Comparison of ENCODE assay signal across 10 mouse cellular contexts in genomic region chr2:33640171-33640721, GRCm38 (mm10). TPM values are rescaled to one million over a fixed set of nuclear protein-coding genes. Genes with fewer than 3 reads are reported as not detected.
DNase-seq lines count a peak whose midpoint lies in the region; ATAC-seq and TF ChIP-seq lines count a peak whose summit lies in the region.
"Had no signal": no experiment of that assay in that cellular context is flagged by ENCODE, and none has a peak within 500 bp of the region (broad histone marks: within the 10 kb centered on the region; RNA-seq: fewer than 3 reads in every experiment).

Lmx1b (minus strand) TSS chr2:33640511.

- no peaks in the 10 kb centered on the region for H3K9me3 ChIP-seq in heart, embryonic 11.5 days (replicated peaks; ENCODE audit: control insufficient read depth, low read length)
- no peaks in the 10 kb centered on the region for H3K9me3 ChIP-seq in ES-Bruce4 (replicated peaks; ENCODE audit: control insufficient read depth, insufficient read depth, low read length, poor library complexity, severe bottlenecking)
- H3K9me3 ChIP-seq in forebrain, embryonic 15.5 days: no peaks in the 10 kb centered on the region
- H3K9me3 ChIP-seq in liver, embryonic 13.5 days (replicated peaks): no peaks in the 10 kb centered on the region

- intact Hi-C loops in heart, postnatal 36 days (cut with DNase I): no loop called here

- H3K9ac ChIP-seq in heart, embryonic 11.5 days (ENCODE audit: low read depth, low read length): no peak within 1 kb of the TSS
- H3K9ac ChIP-seq in ES-Bruce4 (ENCODE audit: low read depth, poor library complexity, severe bottlenecking): peak within 1 kb of the TSS; percentile 59
- no peak within 1 kb of the TSS for H3K9ac ChIP-seq in forebrain, embryonic 15.5 days (replicated peaks)
- no peak within 1 kb of the TSS for H3K9ac ChIP-seq in liver, embryonic 13.5 days

- no peak for TF ChIP-seq EP300 in ES-Bruce4 (IDR thresholded peaks at IDR 0.05; ENCODE audit: insufficient read depth, low read depth, low read length)

- TF ChIP-seq POLR2A in ES-Bruce4 (IDR thresholded peaks at IDR 0.05; ENCODE audit: insufficient read depth, low read length): no peak

- H3K4me2 ChIP-seq in heart, embryonic 11.5 days: peak within 1 kb of the TSS; percentile 71
- peak within 1 kb of the TSS; percentile 43 for H3K4me2 ChIP-seq in forebrain, embryonic 15.5 days (replicated peaks)
- H3K4me2 ChIP-seq in liver, embryonic 13.5 days: peak within 1 kb of the TSS; percentile 56

- H3K27ac ChIP-seq in heart, embryonic 11.5 days (ENCODE audit: low read depth, low read length): no peak within 1 kb of the TSS
- no peak within 1 kb of the TSS for H3K27ac ChIP-seq in ES-Bruce4 (ENCODE audit: insufficient read depth, low read length)
- no peak within 1 kb of the TSS for H3K27ac ChIP-seq in forebrain, embryonic 15.5 days (replicated peaks)
- H3K27ac ChIP-seq in liver, embryonic 13.5 days: no peak within 1 kb of the TSS

- 2% methylated on average over 42 of the region's 53 CpGs for WGBS in heart, embryonic 11.5 days (ENCODE audit: insufficient replicate concordance)
- WGBS in forebrain, embryonic 15.5 days: 1% methylated on average over 49 of the region's 53 CpGs
- 3% methylated on average over 50 of the region's 53 CpGs for WGBS in liver, embryonic 13.5 days (ENCODE audit: insufficient replicate concordance)

- peak within 1 kb of the TSS; percentile 46 for H3K4me3 ChIP-seq in heart, embryonic 11.5 days (ENCODE audit: low read depth, low read length)
- H3K4me3 ChIP-seq in ES-Bruce4 (ENCODE audit: low read depth, low read length): peak within 1 kb of the TSS; percentile 59
- H3K4me3 ChIP-seq in forebrain, embryonic 15.5 days: peak within 1 kb of the TSS; percentile 31
- peak within 1 kb of the TSS; percentile 45 for H3K4me3 ChIP-seq in liver, embryonic 13.5 days (replicated peaks)

- peaks cover 92% of the 10 kb centered on the region for H3K27me3 ChIP-seq in heart, embryonic 11.5 days (ENCODE audit: control insufficient read depth, insufficient read depth, low read length)
- peaks cover 47% of the 10 kb centered on the region for H3K27me3 ChIP-seq in ES-Bruce4 (ENCODE audit: control insufficient read depth, insufficient read depth, low read length, poor library complexity, severe bottlenecking)
- H3K27me3 ChIP-seq in forebrain, embryonic 15.5 days: peaks cover 92% of the 10 kb centered on the region
- peaks cover 100% of the 10 kb centered on the region for H3K27me3 ChIP-seq in liver, embryonic 13.5 days

- ATAC-seq in heart, embryonic 11.5 days (replicated peaks; ENCODE audit: insufficient number of reproducible peaks, low FRiP score, low TSS enrichment): no peak
- ATAC-seq in forebrain, embryonic 15.5 days (replicated peaks): no peak
- no peak for ATAC-seq in liver, embryonic 13.5 days (ENCODE audit: low read depth)
- no peak for ATAC-seq in CD4-positive, CD25-positive, alpha-beta regulatory T cell, adult 4 months

- no peak for DNase-seq in heart, postnatal 36 days
- DNase-seq in liver, embryonic 13.5 days: no peak
- no peak for DNase-seq in right cerebral cortex, postnatal 25 days
- DNase-seq in cerebellum, adult 9-11 months: no peak

- H3K4me1 ChIP-seq in heart, embryonic 11.5 days (ENCODE audit: control insufficient read depth, insufficient read depth, low read length): peaks cover 10% of the 10 kb centered on the region
- peaks cover 3% of the 10 kb centered on the region for H3K4me1 ChIP-seq in ES-Bruce4 (ENCODE audit: control insufficient read depth, insufficient read depth, low read length)
- H3K4me1 ChIP-seq in forebrain, embryonic 15.5 days: peaks cover 38% of the 10 kb centered on the region
- peaks cover 7% of the 10 kb centered on the region for H3K4me1 ChIP-seq in liver, embryonic 13.5 days (replicated peaks)

- H3K36me3 ChIP-seq in heart, embryonic 11.5 days (ENCODE audit: control insufficient read depth, insufficient read depth, low read length): no peaks in the 10 kb centered on the region
- no peaks in the 10 kb centered on the region for H3K36me3 ChIP-seq in ES-Bruce4 (ENCODE audit: control insufficient read depth, insufficient read depth, low read length, poor library complexity, severe bottlenecking)
- H3K36me3 ChIP-seq in forebrain, embryonic 15.5 days: no peaks in the 10 kb centered on the region
- H3K36me3 ChIP-seq in liver, embryonic 13.5 days: no peaks in the 10 kb centered on the region

- no peak for TF ChIP-seq CTCF in ES-Bruce4 (IDR thresholded peaks at IDR 0.05; ENCODE audit: low read depth, low read length)

RNA-seq across cellular contexts. Expression of gene Lmx1b, which starts in this region (rescaled TPM):
- 0.03 TPM in 1 of 2 replicates, not detected in the other for polyA plus RNA-seq in heart, embryonic 11.5 days (2014; fragmentation: Nextera tagmentation; extraction: Ambion mirVana)
- under 1 TPM; 0.05 to 0.08 TPM for total RNA-seq in heart, postnatal 36 days (2021)
- polyA plus RNA-seq in ES-Bruce4 (2011; ENCODE audit: insufficient read depth, insufficient read length, low read depth, missing spikeins): 0.46 and 0.58 TPM in 2 replicates
- polyA plus RNA-seq in forebrain, embryonic 15.5 days (2015; fragmentation: Nextera tagmentation; extraction: Ambion mirVana): 0.06 and 0.13 TPM in 2 replicates
- not detected in 2 replicates for polyA plus RNA-seq in liver, embryonic 13.5 days (2015; fragmentation: Nextera tagmentation; extraction: Ambion mirVana)
- not detected for polyA plus RNA-seq in CD4-positive, CD25-positive, alpha-beta regulatory T cell, adult 4 months (2017; shearing (Covaris generic))
- total RNA-seq: hematopoietic stem cell, adult 5-6 weeks; neutrophil, adult 5-6 weeks had no signal
